Mouse (Mus musculus) liver, embryonic 14.5 days (tissue): ENCODE results near the gene Krt26.

Experiments used
- CTCF ChIP-seq: IDR thresholded peaks from 2 replicates; pipeline ENCODE4 v1.5.1; 2016; ENCODE audit warnings: antibody characterized with exemption, low read depth, control low read depth
- EP300 ChIP-seq: IDR thresholded peaks from 2 replicates; pipeline ENCODE4 v1.6.1; 2016; ENCODE audit warnings: antibody characterized with exemption, low read depth

GRCm38 (mm10) chr11:99369853-99370451, 32.2 kb upstream of the Krt26 start:
- TF ChIP-seq CTCF (no peak), EP300 (no peak)
